Mouse (Mus musculus) monocyte, adult 5-6 weeks (primary cell): ENCODE data around the gene Mlst8. TPM values are rescaled to one million over a fixed set of nuclear protein-coding genes. Genes with fewer than 3 reads are reported as not detected.

Source experiments
- ATAC-seq: fragments of 153-309, 156-312 bp; replicated peaks from 2 replicates; pipeline ENCODE4 v1.8.0; 2017; ENCODE audit warnings: mild to moderate bottlenecking; ENCODE audit not compliant: low TSS enrichment, insufficient number of reproducible peaks, severe bottlenecking, poor library complexity, low FRiP score
- total RNA-seq: library from RNA; stranded (forward); fragments of 200-1000, 200-491, 200-594 nt; gene quantifications from 3 replicates; pipeline ENCODE4 v1.2.3, GENCODE M21; 2017

The Mlst8 gene
- total RNA-seq, 1 experiment from 2014 or later, result 8.4 TPM

- ATAC-seq, result no peak
Measured at GRCm38 (mm10) chr17:24490399-24490798, 11.5 kb upstream of the Mlst8 start.

GRCm38 (mm10) chr17:24489265-24490030 lies 10.6 kb upstream of the Mlst8 start:
- no peak for ATAC-seq

- no peak for ATAC-seq
Measured at GRCm38 (mm10) chr17:24488662-24489264, 9.9 kb upstream of the Mlst8 start.

- no peak for ATAC-seq
Measured at GRCm38 (mm10) chr17:24488186-24488661, 9.3 kb upstream of the Mlst8 start, which contains the start of gene Caskin1. Gene Caskin1, plus strand, starts transcription at chr17:24488601.

- ATAC-seq, result no peak
Measured at GRCm38 (mm10) chr17:24485090-24485860, 6.4 kb upstream of the Mlst8 start.

- ATAC-seq, result no peak
Measured at GRCm38 (mm10) chr17:24483495-24483894, 4.6 kb upstream of the Mlst8 start.

GRCm38 (mm10) chr17:24481027-24481815 lies 2.3 kb upstream of the Mlst8 start:
- no peak for ATAC-seq

- ATAC-seq, result no peak
Measured at GRCm38 (mm10) chr17:24480201-24480826, 1.4 kb upstream of the Mlst8 start.

- ATAC-seq, result no peak
Measured at GRCm38 (mm10) chr17:24479431-24479830, 553 bp upstream of the Mlst8 start.

- no peak for ATAC-seq
Measured at GRCm38 (mm10) chr17:24477985-24478600, 785 bp downstream of the Mlst8 start.

GRCm38 (mm10) chr17:24477053-24477984 lies 1.6 kb downstream of the Mlst8 start:
- ATAC-seq, result no peak

GRCm38 (mm10) chr17:24476022-24476776 lies 2.7 kb downstream of the Mlst8 start:
- ATAC-seq, result no peak

- ATAC-seq, result no peak
Measured at GRCm38 (mm10) chr17:24475586-24475985, 3.3 kb downstream of the Mlst8 start.

GRCm38 (mm10) chr17:24474557-24474956 lies 4.3 kb downstream of the Mlst8 start:
- no peak for ATAC-seq

- ATAC-seq, result no peak
Measured at GRCm38 (mm10) chr17:24473612-24474275, 5.1 kb downstream of the Mlst8 start, which contains the start of gene Bricd5. Gene Bricd5, plus strand, starts transcription at chr17:24473884.

GRCm38 (mm10) chr17:24472512-24472911 lies 6.4 kb downstream of the Mlst8 start:
- no peak for ATAC-seq
